Mouse (Mus musculus) MEL (cell line): ENCODE results near the gene Tmem236. TPM values are rescaled to one million over a fixed set of nuclear protein-coding genes. Genes with fewer than 3 reads are reported as not detected.

Source experiments
- DNase-seq: peaks from one replicate; pipeline ENCODE4 v3.0.0; 2011; ENCODE audit warnings: low read depth, low spot score
- H3K27ac ChIP-seq: 2 replicates; pipeline ENCODE4 v1.5.1; 2012; ENCODE audit warnings: low read depth, mild to moderate bottlenecking, control low read depth, low read length, moderate library complexity; ENCODE audit not compliant: control insufficient read depth
- H3K27me3 ChIP-seq, 2 experiments: fragments of 150-350 bp in 1 of 2; sonication (generic) in 1 of 2; 2 replicates each; pipeline ENCODE4 v1.6.1; 2012; ENCODE audit warnings: low read length in 2 of 2, mild to moderate bottlenecking in 2 of 2, improper control_type of control experiment in 1 of 2, moderate library complexity in 1 of 2; ENCODE audit not compliant: insufficient read depth in 2 of 2, control insufficient read depth in 1 of 2
- H3K36me3 ChIP-seq, 2 experiments: 2 replicates each; pipeline ENCODE4 v1.6.1; 2012 to 2014; ENCODE audit warnings: low read length in 2 of 2, improper control_type of control experiment in 1 of 2, inconsistent platforms in 1 of 2, mild to moderate bottlenecking in 1 of 2; ENCODE audit not compliant: insufficient read depth in 2 of 2, control insufficient read depth in 1 of 2
- H3K4me1 ChIP-seq, 2 experiments: fragments of 150-350 bp in 1 of 2; sonication (generic) in 1 of 2; 2 replicates each; pipeline ENCODE4 v1.6.1; 2012; ENCODE audit warnings: low read length in 2 of 2, improper control_type of control experiment in 1 of 2, mild to moderate bottlenecking in 1 of 2; ENCODE audit not compliant: insufficient read depth in 2 of 2, control insufficient read depth in 1 of 2
- H3K4me3 ChIP-seq, 2 experiments: fragments of 150-350 bp in 1 of 2; sonication (generic) in 1 of 2; 2 replicates each; pipeline ENCODE4 v1.5.1; 2012; ENCODE audit warnings: low read depth in 2 of 2, low read length in 2 of 2, mild to moderate bottlenecking in 2 of 2, moderate library complexity in 2 of 2, control low read depth in 1 of 2, improper control_type of control experiment in 1 of 2; ENCODE audit not compliant: control insufficient read depth in 1 of 2, insufficient read depth in 1 of 2
- H3K79me2 ChIP-seq: 2 replicates; pipeline ENCODE4 v1.6.1; 2012; ENCODE audit warnings: mild to moderate bottlenecking, low read length, moderate library complexity; ENCODE audit not compliant: control insufficient read depth, poor library complexity, insufficient read depth
- H3K9ac ChIP-seq: 2 replicates; pipeline ENCODE4 v1.6.1; 2012; ENCODE audit warnings: low read depth, mild to moderate bottlenecking, control low read depth, low read length, moderate library complexity; ENCODE audit not compliant: control insufficient read depth, poor library complexity, severe bottlenecking
- H3K9me3 ChIP-seq: fragments of 150-350 bp; sonication (generic); replicated peaks from 2 replicates; pipeline ENCODE4 v1.6.1; 2012; ENCODE audit warnings: mild to moderate bottlenecking, low read length, improper control_type of control experiment, moderate library complexity; ENCODE audit not compliant: insufficient read depth
- CTCF ChIP-seq, 3 experiments: IDR thresholded peaks in 2 of 3; conservative IDR thresholded peaks in 1 of 3; 2 replicates each; pipeline ENCODE4 v1.5.1; 2011 to 2012; ENCODE audit warnings: low read length in 3 of 3, low read depth in 2 of 3, mild to moderate bottlenecking in 2 of 3, improper control_type of control experiment in 1 of 3, inconsistent platforms in 1 of 3, mixed read lengths in 1 of 3, moderate library complexity in 1 of 3; ENCODE audit not compliant: control insufficient read depth in 1 of 3, insufficient read depth in 1 of 3, poor library complexity in 1 of 3, severe bottlenecking in 1 of 3
- ETS1 ChIP-seq: IDR thresholded peaks from 2 replicates; pipeline ENCODE4 v1.6.1; 2012; ENCODE audit warnings: low read depth, mild to moderate bottlenecking, inconsistent platforms, low read length, improper control_type of control experiment, moderate library complexity
- GABPA ChIP-seq: IDR thresholded peaks from 2 replicates; pipeline ENCODE4 v1.6.1; 2012; ENCODE audit warnings: low read depth, mild to moderate bottlenecking, inconsistent platforms, low read length, improper control_type of control experiment, moderate library complexity
- GATA1 ChIP-seq: IDR thresholded peaks from 2 replicates; pipeline ENCODE4 v1.6.1; 2011; ENCODE audit warnings: low read depth, low read length, improper control_type of control experiment
- JUND ChIP-seq: IDR thresholded peaks from 2 replicates; pipeline ENCODE4 v1.6.1; 2011; ENCODE audit warnings: low read depth, mild to moderate bottlenecking, improper control_type of control experiment, low read length
- KAT2A ChIP-seq: conservative IDR thresholded peaks from 2 replicates; pipeline ENCODE4 v1.6.1; 2012; ENCODE audit warnings: low read depth, low read length, improper control_type of control experiment, inconsistent platforms
- MAZ ChIP-seq: IDR thresholded peaks from 2 replicates; pipeline ENCODE4 v1.6.1; 2012; ENCODE audit warnings: low read depth, mild to moderate bottlenecking, inconsistent platforms, low read length, improper control_type of control experiment
- MEF2A ChIP-seq: IDR thresholded peaks from 2 replicates; pipeline ENCODE4 v1.6.1; 2014; ENCODE audit warnings: low read depth, mild to moderate bottlenecking, inconsistent platforms, low read length, improper control_type of control experiment; ENCODE audit not compliant: poor library complexity, insufficient replicate concordance, severe bottlenecking; ENCODE audit errors: extremely low read depth
- MYB ChIP-seq: IDR thresholded peaks from 2 replicates; pipeline ENCODE4 v1.6.1; 2011; ENCODE audit warnings: mild to moderate bottlenecking, low read depth, low read length, improper control_type of control experiment
- MYC ChIP-seq: IDR thresholded peaks from 2 replicates; pipeline ENCODE4 v1.6.1; 2011; ENCODE audit warnings: low read depth, mild to moderate bottlenecking, low read length, improper control_type of control experiment, moderate library complexity
- NELFE ChIP-seq: IDR thresholded peaks from 2 replicates; pipeline ENCODE4 v1.6.1; 2011; ENCODE audit warnings: low read depth, low read length, improper control_type of control experiment
- POLR2AphosphoS5 ChIP-seq: IDR thresholded peaks from 2 replicates; pipeline ENCODE4 v1.6.1; 2012; ENCODE audit warnings: low read depth, borderline replicate concordance, mild to moderate bottlenecking, inconsistent platforms, low read length, moderate library complexity, mixed read lengths
- TBP ChIP-seq: IDR thresholded peaks from 2 replicates; pipeline ENCODE4 v1.8.0; 2011; ENCODE audit warnings: low read depth, low read length, improper control_type of control experiment
- ZKSCAN1 ChIP-seq: IDR thresholded peaks from 2 replicates; pipeline ENCODE4 v1.6.1; 2012; ENCODE audit warnings: low read depth, mild to moderate bottlenecking, inconsistent platforms, low read length, improper control_type of control experiment, moderate library complexity
- ZMIZ1 ChIP-seq: IDR thresholded peaks from 2 replicates; pipeline ENCODE4 v1.6.1; 2012; ENCODE audit warnings: low read depth, mild to moderate bottlenecking, inconsistent platforms, low read length, improper control_type of control experiment, moderate library complexity
- ZNF384 ChIP-seq: IDR thresholded peaks from 2 replicates; pipeline ENCODE4 v1.6.1; 2012; ENCODE audit warnings: low read depth, mild to moderate bottlenecking, inconsistent platforms, low read length, improper control_type of control experiment
- polyA plus RNA-seq, 2 experiments: library from polyadenylated mRNA; stranded (reverse) in 1 of 2; unstranded in 1 of 2; fragments of >175 nt in 1 of 2; fragments of >200 nt in 1 of 2; gene quantifications; 2 replicates each; pipeline versions ENCODE4 v1.2.1 to v1.2.4; 2012; ENCODE audit warnings: low replicate concordance in 2 of 2, low read depth in 1 of 2; ENCODE audit not compliant: insufficient read length in 2 of 2, insufficient read depth in 1 of 2, missing spikeins in 1 of 2
- total RNA-seq: library from RNA; depleted of rRNA; stranded (reverse); fragments of 300-350 nt; gene quantifications from 2 replicates; pipeline ENCODE4 v1.2.3, GENCODE M21; 2012; rRNA removed

Tmem236 gene
- total and polyA plus RNA-seq, 3 experiments: 0.04 to 0.06 TPM; not detected in 1

DNA sequence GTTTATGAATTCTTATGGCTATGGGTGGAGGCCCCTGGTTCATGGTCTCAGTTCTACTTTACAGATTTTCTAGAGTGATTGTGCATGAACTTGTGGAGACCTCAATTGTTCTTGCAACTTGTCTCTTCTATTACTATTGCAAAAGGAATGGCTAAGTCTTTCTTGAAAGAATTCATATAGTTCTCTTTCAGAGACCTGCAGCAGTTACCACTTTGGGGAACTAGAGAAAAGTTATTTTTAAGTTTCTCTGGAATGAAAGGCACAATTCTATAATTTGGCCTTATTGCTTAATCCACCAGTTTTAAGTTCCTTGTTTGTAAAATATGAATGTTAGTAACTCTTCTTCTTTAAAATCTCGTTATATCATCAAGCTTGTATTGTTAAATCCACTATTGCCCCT is 87.8 kb downstream of the Tmem236 start:
- no peak for DNase-seq
- Histone ChIP-seq H3K79me2 (no peaks in the 10 kb centered on the region), H3K27ac (no peak overlapping the region), H3K9me3 (no peaks in the 10 kb centered on the region), H3K27me3 (no peaks in the 10 kb centered on the region), H3K4me3 (no peak overlapping the region), H3K4me1 (no peaks in the 10 kb centered on the region), H3K36me3 (peaks cover 0 to 2% of the 10 kb centered on the region in 2 experiments; a peak in 1 of 4 replicates), H3K9ac (no peak overlapping the region)
- TF ChIP-seq CTCF (IDR thresholded peaks at IDR 0.05 in 2 of 3, conservative IDR thresholded peaks at IDR 0.05 in 1 of 3; ENCODE audit: control insufficient read depth in 1 of 3, insufficient read depth in 1 of 3, low read depth in 2 of 3, low read length in 3 of 3, poor library complexity in 1 of 3, severe bottlenecking in 1 of 3): no peak
- TF ChIP-seq JUND: no peak
- no peak for TF ChIP-seq ZMIZ1
- TF ChIP-seq MAZ: no peak
- no peak for TF ChIP-seq ZNF384
- TF ChIP-seq MYB: no peak
- no peak for TF ChIP-seq ETS1
- no peak for TF ChIP-seq GABPA

DNA sequence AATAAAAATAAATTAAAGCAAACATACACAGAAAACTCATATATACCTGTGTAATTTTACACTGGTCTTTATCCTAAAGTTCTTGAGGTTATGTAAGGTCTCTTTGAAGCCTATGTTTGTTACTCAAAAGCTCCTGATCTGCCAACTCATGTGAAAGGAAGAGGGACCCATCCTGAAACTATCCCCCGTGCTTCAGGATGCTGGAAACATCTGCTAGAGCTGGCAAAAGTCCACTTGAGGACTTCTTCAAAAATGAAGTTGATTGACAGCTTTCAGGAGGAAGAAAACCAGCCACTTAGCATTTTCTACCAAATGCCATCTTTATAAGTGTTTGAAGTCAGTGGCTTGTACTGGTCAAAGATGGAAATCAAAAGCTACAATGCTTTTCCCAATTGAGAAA is 94.8 kb downstream of the Tmem236 start:
- Histone ChIP-seq H3K4me3 (no peak overlapping the region), H3K27me3 (no peaks in the 10 kb centered on the region)
- TF ChIP-seq MYC: no peak
- no peak for TF ChIP-seq KAT2A
- no peak for TF ChIP-seq ZKSCAN1
- no peak for TF ChIP-seq NELFE
- TF ChIP-seq ZMIZ1: no peak
- TF ChIP-seq POLR2AphosphoS5: no peak
- no peak for TF ChIP-seq MEF2A
- TF ChIP-seq TBP: no peak
- no peak for TF ChIP-seq GATA1

More for the DNA sequence above, 94.8 kb downstream of the Tmem236 start:
- Histone ChIP-seq H3K4me1 (no peaks in the 10 kb centered on the region), H3K9ac (no peak overlapping the region), H3K9me3 (no peaks in the 10 kb centered on the region), H3K36me3 (no peaks in the 10 kb centered on the region), H3K27ac (no peak overlapping the region), H3K79me2 (no peaks in the 10 kb centered on the region)
- DNase-seq: no peak

Other genes starting within 250 kb of the Tmem236 start
- 10.7 and 14.6 TPM in 2 replicates for gene Hacd1, start 118.4 kb upstream of the Tmem236 start, total RNA-seq
- gene Hacd1, start 118.4 kb upstream of the Tmem236 start, polyA plus RNA-seq: 10 to 100 TPM in 1 of 2 experiments, not detected in 1; 23.1 TPM
- gene Stam, start 100.4 kb upstream of the Tmem236 start, total RNA-seq: 29.6 and 32.1 TPM in 2 replicates
- gene Stam, start 100.4 kb upstream of the Tmem236 start, polyA plus RNA-seq: 100 to 1,000 TPM in 1 of 2 experiments, 10 to 100 TPM in 1; 24.5 to 466 TPM
- gene Mrc1, start 54.9 kb downstream of the Tmem236 start, total RNA-seq: 0.07 and 0.08 TPM in 2 replicates
- gene Mrc1, start 54.9 kb downstream of the Tmem236 start, polyA plus RNA-seq: not detected
- not detected in 2 replicates for gene Slc39a12, start 213.8 kb downstream of the Tmem236 start, total RNA-seq
- gene Slc39a12, start 213.8 kb downstream of the Tmem236 start, polyA plus RNA-seq: not detected